Mouse (Mus musculus): ENCODE results near the gene Ptpn14. TPM values are rescaled to one million over a fixed set of nuclear protein-coding genes. Genes with fewer than 3 reads are reported as not detected.
A peak's percentile ranks its signal among the peaks of the same experiment; 100 is the strongest.
"Not testable (repeated sequence)": the region's sequence is repeated elsewhere in the genome, so short reads cannot be mapped to it uniquely, and the experiment has no call there.

Gene Ptpn14
- polyA plus RNA-seq (2012; ENCODE audit: insufficient read depth, insufficient read length, missing spikeins) = 10.1 and 14.1 TPM in 2 replicates

GRCm38 (mm10) chr1:189727884-189728783, at the start of gene Ptpn14:
TSS of gene Ptpn14 (plus strand) at chr1:189728268.
- peak within 1 kb of the TSS; percentile 93 for H3K27ac ChIP-seq (replicated peaks; ENCODE audit: low read depth, low read length)
- peak within 1 kb of the TSS; percentile 97 for H3K4me3 ChIP-seq (ENCODE audit: insufficient read depth, low read depth, low read length)

GRCm38 (mm10) chr1:189679555-189679954, 48.5 kb upstream of the Ptpn14 start:
- no peak overlapping the region for H3K4me3 ChIP-seq (ENCODE audit: insufficient read depth, low read depth, low read length)
- H3K27ac ChIP-seq (replicated peaks; ENCODE audit: low read depth, low read length) = no peak overlapping the region
- no peaks in the 10 kb centered on the region for H3K4me1 ChIP-seq (ENCODE audit: control insufficient read depth, insufficient read depth, insufficient read length, low read length)

More at GRCm38 (mm10) chr1:189727884-189728783, at the start of gene Ptpn14:
- peaks cover 15% of the 10 kb centered on the region for H3K4me1 ChIP-seq (ENCODE audit: control insufficient read depth, insufficient read depth, insufficient read length, low read length)

GRCm38 (mm10) chr1:189684786-189685415, 43.2 kb upstream of the Ptpn14 start:
- H3K4me1 ChIP-seq (ENCODE audit: control insufficient read depth, insufficient read depth, insufficient read length, low read length) = no peaks in the 10 kb centered on the region
- H3K27ac ChIP-seq (replicated peaks; ENCODE audit: low read depth, low read length) = no peak overlapping the region

GRCm38 (mm10) chr1:189686025-189686424, 42.0 kb upstream of the Ptpn14 start:
- no peak overlapping the region for H3K4me3 ChIP-seq (ENCODE audit: insufficient read depth, low read depth, low read length)
- no peak overlapping the region for H3K27ac ChIP-seq (replicated peaks; ENCODE audit: low read depth, low read length)
- no peaks in the 10 kb centered on the region for H3K4me1 ChIP-seq (ENCODE audit: control insufficient read depth, insufficient read depth, insufficient read length, low read length)

More at GRCm38 (mm10) chr1:189684786-189685415, 43.2 kb upstream of the Ptpn14 start:
- no peak overlapping the region for H3K4me3 ChIP-seq (ENCODE audit: insufficient read depth, low read depth, low read length)

GRCm38 (mm10) chr1:189687654-189688387, 40.2 kb upstream of the Ptpn14 start, which contains the start of gene Cenpf:
TSS of gene Cenpf (minus strand) at chr1:189688086.
- no peaks in the 10 kb centered on the region for H3K4me1 ChIP-seq (ENCODE audit: control insufficient read depth, insufficient read depth, insufficient read length, low read length)
- peak within 1 kb of the TSS; percentile 66 for H3K4me3 ChIP-seq (ENCODE audit: insufficient read depth, low read depth, low read length)
- H3K27ac ChIP-seq (replicated peaks; ENCODE audit: low read depth, low read length) = no peak within 1 kb of the TSS

GRCm38 (mm10) chr1:189688388-189688750, 39.7 kb upstream of the Ptpn14 start:
- no peaks in the 10 kb centered on the region for H3K4me1 ChIP-seq (ENCODE audit: control insufficient read depth, insufficient read depth, insufficient read length, low read length)
- H3K27ac ChIP-seq (replicated peaks; ENCODE audit: low read depth, low read length) = no peak overlapping the region

GRCm38 (mm10) chr1:189689050-189689833, 38.8 kb upstream of the Ptpn14 start:
- Histone ChIP-seq H3K27ac (replicated peaks; ENCODE audit: low read depth, low read length) (no peak overlapping the region), H3K4me1 (ENCODE audit: control insufficient read depth, insufficient read depth, insufficient read length, low read length) (no peaks in the 10 kb centered on the region), H3K4me3 (ENCODE audit: insufficient read depth, low read depth, low read length) (no peak overlapping the region)

More at GRCm38 (mm10) chr1:189688388-189688750, 39.7 kb upstream of the Ptpn14 start:
- peak overlapping the region; percentile 66 for H3K4me3 ChIP-seq (ENCODE audit: insufficient read depth, low read depth, low read length)

GRCm38 (mm10) chr1:189692442-189692841, 35.6 kb upstream of the Ptpn14 start:
- not testable (repeated sequence) for H3K4me1 ChIP-seq (ENCODE audit: control insufficient read depth, insufficient read depth, insufficient read length, low read length); H3K4me3 ChIP-seq (ENCODE audit: insufficient read depth, low read depth, low read length); H3K27ac ChIP-seq (replicated peaks; ENCODE audit: low read depth, low read length)

- no peak overlapping the region for H3K4me3 ChIP-seq (ENCODE audit: insufficient read depth, low read depth, low read length)
- H3K4me1 ChIP-seq (ENCODE audit: control insufficient read depth, insufficient read depth, insufficient read length, low read length) = no peaks in the 10 kb centered on the region
- H3K27ac ChIP-seq (replicated peaks; ENCODE audit: low read depth, low read length) = no peak overlapping the region
Measured at GRCm38 (mm10) chr1:189694391-189694790, 33.7 kb upstream of the Ptpn14 start.

GRCm38 (mm10) chr1:189695321-189695720, 32.7 kb upstream of the Ptpn14 start:
- Histone ChIP-seq H3K27ac (replicated peaks; ENCODE audit: low read depth, low read length) (no peak overlapping the region), H3K4me1 (ENCODE audit: control insufficient read depth, insufficient read depth, insufficient read length, low read length) (no peaks in the 10 kb centered on the region), H3K4me3 (ENCODE audit: insufficient read depth, low read depth, low read length) (no peak overlapping the region)

GRCm38 (mm10) chr1:189698416-189698815, 29.7 kb upstream of the Ptpn14 start:
- Histone ChIP-seq H3K4me3 (ENCODE audit: insufficient read depth, low read depth, low read length) (no peak overlapping the region), H3K27ac (replicated peaks; ENCODE audit: low read depth, low read length) (no peak overlapping the region), H3K4me1 (ENCODE audit: control insufficient read depth, insufficient read depth, insufficient read length, low read length) (no peaks in the 10 kb centered on the region)

GRCm38 (mm10) chr1:189700186-189700585, 27.9 kb upstream of the Ptpn14 start:
- H3K4me1 ChIP-seq (ENCODE audit: control insufficient read depth, insufficient read depth, insufficient read length, low read length) = no peaks in the 10 kb centered on the region

GRCm38 (mm10) chr1:189700990-189701389, 27.1 kb upstream of the Ptpn14 start:
- H3K27ac ChIP-seq (replicated peaks; ENCODE audit: low read depth, low read length) = no peak overlapping the region
- no peak overlapping the region for H3K4me3 ChIP-seq (ENCODE audit: insufficient read depth, low read depth, low read length)
- no peaks in the 10 kb centered on the region for H3K4me1 ChIP-seq (ENCODE audit: control insufficient read depth, insufficient read depth, insufficient read length, low read length)

More at GRCm38 (mm10) chr1:189700186-189700585, 27.9 kb upstream of the Ptpn14 start:
- H3K4me3 ChIP-seq (ENCODE audit: insufficient read depth, low read depth, low read length) = no peak overlapping the region
- no peak overlapping the region for H3K27ac ChIP-seq (replicated peaks; ENCODE audit: low read depth, low read length)

- Histone ChIP-seq H3K4me1 (ENCODE audit: control insufficient read depth, insufficient read depth, insufficient read length, low read length) (no peaks in the 10 kb centered on the region), H3K27ac (replicated peaks; ENCODE audit: low read depth, low read length) (no peak overlapping the region), H3K4me3 (ENCODE audit: insufficient read depth, low read depth, low read length) (no peak overlapping the region)
Measured at GRCm38 (mm10) chr1:189703156-189703555, 24.9 kb upstream of the Ptpn14 start.

Measured in brown adipose tissue, adult 24 weeks (tissue).